Mouse (Mus musculus): ENCODE results near the gene Olfr740.

The Olfr740 gene

GRCm38 (mm10) chr14:50445245-50445644, at the start of gene Olfr740:
Gene Olfr740 (plus strand): TSS chr14:50445545.
- no peak for DNase-seq (ENCODE audit: low read depth, low spot score)

GRCm38 (mm10) chr14:50407268-50407667, 38.1 kb upstream of the Olfr740 start, which contains the start of gene Olfr738:
Gene Olfr738 (plus strand): TSS chr14:50407568.
- DNase-seq (ENCODE audit: low read depth, low spot score), result no peak

- DNase-seq (ENCODE audit: low read depth, low spot score), result no peak
These were observed 27.0 kb upstream of the Olfr740 start, which contains the start of gene Olfr739 for GRCm38 (mm10) chr14:50418326-50418725. Gene Olfr739 (plus strand): TSS chr14:50418626.

GRCm38 (mm10) chr14:50472438-50472837, 27.1 kb downstream of the Olfr740 start, which contains the start of gene Olfr741:
Gene Olfr741 (plus strand): TSS chr14:50472738.
- no peak for DNase-seq (ENCODE audit: low read depth, low spot score)

GRCm38 (mm10) chr14:50478406-50478805, 33.1 kb downstream of the Olfr740 start:
- DNase-seq (ENCODE audit: low read depth, low spot score), result no peak

GRCm38 (mm10) chr14:50503300-50503699, 58.0 kb downstream of the Olfr740 start, which contains the start of gene Olfr742:
Gene Olfr742 (plus strand): TSS chr14:50503600.
- no peak for DNase-seq (ENCODE audit: low read depth, low spot score)
